Mouse (Mus musculus) liver, adult 2 months (tissue): ENCODE results near the gene Cd27. TPM values are rescaled to one million over a fixed set of nuclear protein-coding genes. Genes with fewer than 3 reads are reported as not detected.

Experiments used
- DNase-seq: peaks from one replicate; pipeline ENCODE4 v3.0.0-alpha.2; 2011; ENCODE audit warnings: low read depth, low spot score; ENCODE audit errors: extremely low read depth
- H3K27ac ChIP-seq: fragments of 200-500 bp; replicated peaks from 2 replicates; pipeline ENCODE4 v1.5.1; 2012; ENCODE audit warnings: low read depth, mild to moderate bottlenecking, control low read depth, inconsistent platforms, low read length; ENCODE audit not compliant: insufficient read depth
- H3K27me3 ChIP-seq: fragments of 200-500 bp; 2 replicates; pipeline ENCODE4 v1.6.1; 2012; ENCODE audit warnings: mild to moderate bottlenecking, moderate library complexity, low read length, inconsistent platforms; ENCODE audit not compliant: control insufficient read depth, insufficient read depth
- H3K36me3 ChIP-seq: fragments of 200-500 bp; 2 replicates; pipeline ENCODE4 v1.6.1; 2012; ENCODE audit warnings: low read length, inconsistent platforms; ENCODE audit not compliant: control insufficient read depth, insufficient read depth
- H3K4me1 ChIP-seq: fragments of 200-500 bp; 2 replicates; pipeline ENCODE4 v1.6.1; 2011; ENCODE audit warnings: low read length; ENCODE audit not compliant: control insufficient read depth, insufficient read depth
- H3K4me3 ChIP-seq: fragments of 200-500 bp; 2 replicates; pipeline ENCODE4 v1.5.1; 2011; ENCODE audit warnings: low read depth, mild to moderate bottlenecking, control low read depth, low read length, moderate library complexity; ENCODE audit not compliant: insufficient read depth
- H3K79me2 ChIP-seq: fragments of 200-500 bp; 2 replicates; pipeline ENCODE4 v1.6.1; 2012; ENCODE audit warnings: inconsistent platforms, mild to moderate bottlenecking, low read length, moderate library complexity; ENCODE audit not compliant: control insufficient read depth, insufficient read depth
- H3K9ac ChIP-seq: fragments of 200-500 bp; 2 replicates; pipeline ENCODE4 v1.6.1; 2012; ENCODE audit warnings: low read depth, mild to moderate bottlenecking, control low read depth, inconsistent platforms, low read length
- CTCF ChIP-seq: fragments of 200-500 bp; IDR thresholded peaks from 2 replicates; pipeline ENCODE4 v1.5.1; 2011; ENCODE audit warnings: low read depth, low read length, control low read depth
- POLR2A ChIP-seq: fragments of 200-500 bp; IDR thresholded peaks from 2 replicates; pipeline ENCODE4 v1.6.1; 2011; ENCODE audit warnings: low read length, control low read depth; ENCODE audit not compliant: insufficient read depth; ENCODE audit errors: extremely low read depth
- WGBS: fragments of 180-500 bp; shearing (Covaris S2); methylation state at CpG from one replicate; pipeline ENCODE4 v1.1.7; 2018; 5-methylcytosine and 5-hydroxymethylcytosine counted together
- polyA plus RNA-seq: library from polyadenylated mRNA; depleted of rRNA; stranded (reverse); fragments of >200 nt; gene quantifications from 2 replicates; pipeline ENCODE4 v1.2.3, GENCODE M21; 2012
- total RNA-seq: library from RNA; depleted of rRNA; stranded (reverse); fragments of >200 nt; gene quantifications from 2 replicates; pipeline ENCODE4 v1.2.3, GENCODE M21; 2014

Gene Cd27
- total and polyA plus RNA-seq, 2 experiments = 0.65 to 0.87 TPM

DNA sequence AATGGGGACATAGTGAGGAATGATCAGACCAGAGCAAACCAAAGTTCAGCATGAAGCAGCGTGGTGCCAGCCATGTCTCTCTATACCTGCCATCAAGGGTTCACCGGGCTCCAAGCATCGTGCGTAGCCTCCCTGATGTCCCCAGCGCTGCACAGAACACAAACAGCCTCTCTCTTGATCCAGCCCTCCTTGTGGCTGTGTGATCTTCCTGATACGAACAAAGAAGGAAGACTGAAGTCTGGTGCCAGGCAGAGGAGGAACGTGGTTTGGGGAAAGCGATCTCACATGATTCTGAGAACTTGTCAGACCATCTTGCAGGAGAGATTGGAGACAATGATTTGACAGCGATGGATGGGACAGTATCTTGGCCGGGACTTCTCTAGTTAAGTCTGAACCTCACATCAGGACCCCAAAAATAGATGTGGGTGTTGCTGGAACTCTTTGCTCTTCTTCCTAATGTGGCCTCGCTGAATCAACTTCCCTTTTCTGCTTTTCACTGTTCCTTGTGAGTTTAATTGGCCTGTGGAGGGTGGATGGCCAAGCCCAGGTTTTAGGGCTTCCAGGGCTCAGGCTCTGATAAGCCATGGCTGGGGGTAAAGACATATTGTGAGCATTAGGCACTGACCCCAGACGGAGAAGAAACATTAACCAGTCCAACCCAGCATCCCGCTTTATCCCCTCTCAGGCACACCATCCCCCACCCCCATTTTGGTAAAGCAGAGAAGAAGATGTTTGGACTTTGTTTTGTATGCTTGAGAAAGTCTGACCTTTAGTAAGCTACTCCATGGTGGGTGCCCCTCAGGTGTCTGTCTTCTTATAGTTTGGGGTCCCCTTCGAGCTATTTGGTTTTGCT is 17.3 kb upstream of the Cd27 start:
- Histone ChIP-seq H3K36me3 (no peaks in the 10 kb centered on the region), H3K9ac (no peak overlapping the region; the same call in 1 of the 2 replicates), H3K4me3 (peak overlapping the region; percentile 38), H3K27me3 (no peaks in the 10 kb centered on the region), H3K27ac (peak overlapping the region; percentile 42; the same call in 1 of the 2 replicates), H3K4me1 (no peaks in the 10 kb centered on the region), H3K79me2 (no peaks in the 10 kb centered on the region)
- TF ChIP-seq CTCF (no peak), POLR2A (no peak)
- DNase-seq = peak; percentile 26
- 74% methylated on average over 14 of the region's 14 CpGs for WGBS

DNA sequence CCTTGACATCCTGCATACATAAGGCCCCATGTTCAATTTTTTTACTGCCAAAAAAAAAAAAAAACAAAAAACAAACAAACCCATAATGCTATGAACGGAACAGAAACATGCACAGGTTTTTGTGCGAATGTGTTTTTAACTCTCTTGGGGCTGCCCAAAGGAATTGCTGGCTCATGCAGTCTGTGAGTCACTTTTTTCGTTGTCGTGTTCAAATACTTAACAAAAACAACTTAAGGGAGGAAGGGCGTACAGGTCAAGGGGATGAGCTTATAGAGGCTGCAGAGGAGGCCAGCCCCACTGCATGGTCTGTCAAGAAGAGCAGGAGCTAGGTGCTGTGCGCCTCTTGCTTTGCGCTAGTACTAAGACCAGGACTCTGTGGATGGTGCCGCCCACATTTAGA is 15.9 kb upstream of the Cd27 start:
- Histone ChIP-seq H3K9ac (no peak overlapping the region), H3K4me1 (no peaks in the 10 kb centered on the region), H3K27me3 (no peaks in the 10 kb centered on the region), H3K27ac (no peak overlapping the region; the same call in 1 of the 2 replicates), H3K79me2 (no peaks in the 10 kb centered on the region), H3K36me3 (no peaks in the 10 kb centered on the region), H3K4me3 (no peak overlapping the region)
- 83% methylated on average over 8 of the region's 8 CpGs for WGBS
- no peak for DNase-seq
- TF ChIP-seq CTCF = no peak
- TF ChIP-seq POLR2A = no peak

- Histone ChIP-seq H3K4me1 (no peaks in the 10 kb centered on the region), H3K4me3 (no peak overlapping the region), H3K79me2 (no peaks in the 10 kb centered on the region), H3K36me3 (no peaks in the 10 kb centered on the region), H3K27me3 (no peaks in the 10 kb centered on the region), H3K27ac (no peak overlapping the region), H3K9ac (no peak overlapping the region)
- WGBS = 86% methylated on average over 3 of the region's 3 CpGs
- no peak for TF ChIP-seq CTCF
- no peak for TF ChIP-seq POLR2A
- peak; percentile 46 for DNase-seq
These were observed 15.5 kb upstream of the Cd27 start for GRCm38 (mm10) chr6:125252285-125252684.

DNA sequence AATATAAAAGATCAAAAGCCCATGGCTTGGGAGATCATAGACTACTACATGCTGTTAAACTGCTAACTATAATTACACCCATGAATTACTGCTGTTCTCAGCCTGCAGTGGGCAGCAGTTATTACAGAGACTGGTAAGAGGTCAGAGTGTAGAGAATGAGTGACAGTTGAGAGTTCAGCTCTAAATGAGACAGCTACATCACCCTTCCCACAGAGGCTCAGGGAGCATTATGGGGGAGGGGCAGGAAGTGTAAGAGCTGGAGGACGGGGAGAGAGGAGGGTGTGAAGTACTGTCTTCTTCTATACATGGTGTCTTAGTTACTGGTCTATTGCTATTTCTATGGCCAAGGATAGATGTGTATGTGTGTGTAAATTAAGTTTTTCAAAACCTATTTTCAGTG is 7.7 kb upstream of the Cd27 start:
- Histone ChIP-seq H3K4me1 (no peaks in the 10 kb centered on the region), H3K9ac (no peak overlapping the region), H3K79me2 (no peaks in the 10 kb centered on the region), H3K36me3 (no peaks in the 10 kb centered on the region), H3K4me3 (no peak overlapping the region), H3K27me3 (no peaks in the 10 kb centered on the region), H3K27ac (no peak overlapping the region)
- DNase-seq = no peak
- TF ChIP-seq CTCF = no peak
- WGBS = 43% methylated on average over 1 of the region's 1 CpGs

- no peak for DNase-seq
- TF ChIP-seq CTCF (no peak), POLR2A (no peak)
- H3K9ac ChIP-seq = no peak overlapping the region
- H3K27ac ChIP-seq = no peak overlapping the region
- no peak overlapping the region for H3K4me3 ChIP-seq
- no peaks in the 10 kb centered on the region for H3K36me3 ChIP-seq
- no peaks in the 10 kb centered on the region for H3K27me3 ChIP-seq
- H3K79me2 ChIP-seq = no peaks in the 10 kb centered on the region
- H3K4me1 ChIP-seq = no peaks in the 10 kb centered on the region
- WGBS = 85% methylated on average over 8 of the region's 8 CpGs
These were observed 4.8 kb upstream of the Cd27 start for GRCm38 (mm10) chr6:125241566-125241965.

- no peak for DNase-seq
- no peak overlapping the region for H3K4me3 ChIP-seq
- H3K4me1 ChIP-seq = no peaks in the 10 kb centered on the region
- no peak overlapping the region for H3K27ac ChIP-seq
- H3K36me3 ChIP-seq = no peaks in the 10 kb centered on the region
- no peaks in the 10 kb centered on the region for H3K79me2 ChIP-seq
- H3K9ac ChIP-seq = no peak overlapping the region
- 94% methylated on average over 5 of the region's 5 CpGs for WGBS
- TF ChIP-seq CTCF (no peak), POLR2A (no peak)
- no peaks in the 10 kb centered on the region for H3K27me3 ChIP-seq
These were observed 3.8 kb upstream of the Cd27 start for GRCm38 (mm10) chr6:125240617-125241016.
